Mouse (Mus musculus): ENCODE results near the gene Isca2.

Isca2 gene

DNA sequence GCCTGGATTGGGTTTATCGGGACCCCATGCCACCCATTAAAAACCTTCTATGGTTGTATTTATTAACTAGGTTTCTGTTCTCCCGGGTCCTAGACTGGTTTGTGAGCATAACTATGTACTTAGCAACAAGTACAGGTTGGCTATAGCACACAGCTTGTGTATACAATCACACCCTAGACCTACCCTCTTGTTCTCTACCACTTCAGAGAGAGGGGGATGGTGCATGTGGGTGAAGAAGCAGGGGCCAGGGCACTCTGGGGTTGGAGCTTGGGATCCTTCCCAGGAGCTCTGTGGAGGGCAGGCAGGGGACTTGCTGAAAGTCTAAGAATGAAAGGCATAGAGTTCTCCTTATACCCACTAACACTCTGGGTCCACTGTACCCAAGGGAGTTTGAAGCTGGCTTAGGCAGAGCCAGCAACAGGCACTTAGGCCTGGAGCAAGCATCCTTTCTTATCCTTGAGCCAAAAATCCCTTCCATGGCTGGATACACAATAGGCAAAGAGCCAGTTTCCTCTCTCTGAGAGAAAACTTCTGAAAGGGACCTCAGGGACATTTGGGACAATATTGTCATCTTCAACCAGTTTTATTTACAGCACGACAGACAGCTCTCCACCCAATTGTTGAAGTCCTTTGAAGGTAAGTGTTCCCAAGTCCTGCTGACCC lies 41.7 kb downstream of the Isca2 start:
- in situ Hi-C loops (cut with MboI, MseI), result no loop called here

DNA sequence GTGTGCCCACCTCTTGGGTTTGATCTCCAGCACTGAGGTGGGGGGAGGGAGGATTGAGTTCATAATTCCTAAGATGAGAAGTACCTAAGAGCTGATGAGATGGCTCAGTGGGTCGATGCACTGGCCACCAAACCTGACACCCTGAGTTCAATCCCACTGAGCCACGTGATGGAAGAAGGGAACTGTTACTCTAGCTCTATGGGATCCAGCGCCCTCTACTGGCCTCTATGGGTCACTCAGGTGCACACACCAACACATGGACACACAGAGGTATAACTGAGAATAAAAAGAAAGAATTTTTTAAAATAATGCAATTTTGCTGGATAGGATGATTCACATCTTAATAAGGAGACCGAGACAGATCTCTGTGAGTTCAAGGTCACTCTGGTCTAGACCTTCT lies 45.4 kb downstream of the Isca2 start:
- in situ Hi-C loops (cut with MboI, MseI), result no loop called here

DNA sequence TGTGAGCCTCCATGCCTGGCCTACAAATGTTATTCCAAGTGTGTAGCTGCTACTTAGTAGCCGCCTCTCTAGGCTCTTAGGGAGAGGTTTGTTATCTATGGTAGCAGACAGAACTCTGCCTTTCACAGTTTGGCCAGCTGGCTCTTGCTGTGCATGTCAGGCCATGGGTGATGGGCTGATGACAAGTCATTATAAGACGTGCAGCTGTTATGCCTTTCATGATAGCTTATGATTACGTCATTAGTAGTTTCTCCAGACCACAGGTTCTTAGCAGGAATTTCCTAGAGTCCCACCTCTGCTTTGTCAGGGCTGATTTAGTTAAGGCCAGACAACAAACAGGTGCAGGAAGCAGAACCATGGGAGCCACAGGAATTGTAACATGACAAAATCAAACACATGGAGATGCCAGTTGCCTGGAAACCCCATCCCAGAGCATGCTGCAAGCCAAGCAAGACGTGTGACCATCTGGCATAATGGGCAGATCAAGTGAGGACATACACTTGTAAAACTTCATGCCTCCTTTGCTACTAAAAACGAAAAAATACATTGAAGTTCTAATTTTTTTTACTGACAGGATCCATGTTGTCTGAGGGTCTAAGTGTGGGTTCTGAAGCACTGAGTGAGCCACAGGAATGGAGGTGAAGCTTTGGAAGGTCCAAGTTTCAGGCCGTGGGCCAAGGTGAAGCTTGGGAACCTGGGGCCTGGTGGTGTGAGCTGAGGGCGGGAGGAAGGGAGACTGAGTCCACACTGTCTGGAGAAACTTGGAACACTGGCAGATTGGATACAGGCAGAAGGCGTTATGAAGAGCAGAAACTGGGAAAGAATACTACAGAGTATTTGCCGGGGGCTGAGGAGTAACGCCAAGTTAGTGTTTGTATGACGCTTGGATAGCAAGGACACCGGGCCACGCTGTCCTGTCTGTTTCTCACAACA lies 46.5 kb downstream of the Isca2 start:
- in situ Hi-C loops (cut with MboI, MseI), result no loop called here

DNA sequence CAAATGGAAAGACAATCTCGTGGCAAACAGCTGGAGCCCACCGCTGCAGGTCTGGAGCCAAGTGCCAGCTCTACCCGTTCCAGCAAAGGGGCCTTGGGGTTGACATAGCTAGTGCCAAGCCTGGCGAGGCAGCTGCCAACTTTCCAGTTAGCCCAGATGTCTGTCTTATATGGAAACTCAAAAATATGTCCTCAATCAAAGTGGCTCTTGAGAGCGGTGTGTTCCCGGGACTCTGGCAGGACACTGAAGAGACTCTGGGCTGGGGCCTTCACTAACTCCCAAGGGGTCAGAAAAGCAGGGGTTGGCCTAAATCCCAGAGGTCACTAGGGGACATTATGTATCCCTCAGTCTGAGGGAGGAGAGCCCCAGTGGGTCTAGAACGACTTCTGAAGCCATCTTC lies 50.5 kb downstream of the Isca2 start:
- in situ Hi-C loops (cut with MboI, MseI), result no loop called here

DNA sequence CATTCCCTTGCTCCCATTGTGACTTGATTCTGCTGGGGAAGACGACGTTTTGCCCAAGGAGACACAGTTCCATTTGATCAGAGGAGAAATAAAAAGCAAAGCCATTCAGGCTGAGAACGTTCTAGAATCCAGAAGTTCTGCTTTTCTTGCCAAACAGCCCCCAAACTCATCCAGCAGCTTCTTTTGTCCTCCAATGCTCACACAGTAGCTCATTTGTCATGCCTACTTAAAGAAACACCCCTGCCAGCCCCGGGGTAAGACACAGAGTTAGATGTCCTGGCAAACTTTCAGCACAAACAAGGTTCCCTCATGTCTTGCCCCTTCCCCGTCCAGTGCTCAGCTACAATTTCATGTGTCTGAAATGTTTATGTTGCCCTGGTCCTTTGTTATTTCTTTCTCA lies 51.2 kb downstream of the Isca2 start:
- in situ Hi-C loops (cut with MboI, MseI), result no loop called here

All from regulatory T cell (primary cell).